Mouse (Mus musculus): ENCODE measurements around the gene Stx2.

Gene Stx2

DNA sequence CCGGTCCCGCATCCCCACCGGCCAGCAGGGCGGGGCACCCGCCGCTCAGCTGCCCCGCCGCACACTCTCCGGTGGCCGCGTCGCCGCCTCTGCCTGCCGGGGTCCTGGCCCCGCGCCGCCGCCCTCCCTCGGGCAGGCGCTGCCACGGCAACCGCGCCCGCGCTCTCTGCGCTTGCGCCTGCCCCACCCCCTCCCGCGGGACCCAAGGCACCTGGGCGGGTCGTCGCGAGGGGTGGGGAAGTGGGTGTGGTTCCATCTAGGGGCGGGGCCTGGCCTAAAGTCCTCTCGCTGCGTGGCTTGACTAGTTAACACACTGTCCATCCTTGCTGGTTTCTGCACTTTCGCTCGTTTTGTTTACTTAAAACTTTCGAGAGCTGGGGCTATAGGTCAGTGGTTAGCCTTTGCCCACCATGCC, at the start of gene Stx2:
Stx2 (minus strand) TSS at position 163 of the 415 bp plus-strand sequence.
- DNase-seq (ENCODE audit: inconsistent age in 2 of 2, low spot score in 1 of 2) = peak; percentile 96 to 98

DNA sequence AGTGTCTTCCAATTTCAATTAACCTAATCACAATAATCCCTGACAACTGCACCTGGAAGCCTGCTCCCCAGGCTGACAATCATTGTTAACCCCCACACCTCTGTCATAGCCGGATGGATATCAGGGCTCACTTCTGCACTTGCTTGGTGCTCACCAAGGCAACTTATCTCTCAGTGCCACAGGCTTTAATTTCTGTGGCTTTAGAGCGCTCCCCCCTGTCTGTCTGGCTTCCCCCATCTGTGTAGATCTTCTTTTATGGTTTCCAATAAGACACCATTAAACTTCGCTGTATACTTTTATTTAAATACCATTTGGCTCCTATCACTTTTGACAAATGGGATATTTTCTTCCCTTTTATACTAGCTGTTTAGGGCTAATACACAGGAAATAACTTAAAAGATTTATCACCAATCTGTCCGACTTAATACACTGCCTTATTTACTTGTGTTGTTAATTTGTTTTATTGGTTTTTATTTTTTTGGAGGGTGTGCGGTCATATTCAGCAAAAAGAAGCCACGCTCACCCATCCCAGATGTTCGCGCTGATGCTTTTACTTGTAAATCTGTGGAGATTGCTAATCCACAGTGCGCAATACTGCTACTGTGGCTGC, 46.4 kb upstream of the Stx2 start:
- DNase-seq (ENCODE audit: inconsistent age in 2 of 2, low spot score in 1 of 2) = no peak

DNA sequence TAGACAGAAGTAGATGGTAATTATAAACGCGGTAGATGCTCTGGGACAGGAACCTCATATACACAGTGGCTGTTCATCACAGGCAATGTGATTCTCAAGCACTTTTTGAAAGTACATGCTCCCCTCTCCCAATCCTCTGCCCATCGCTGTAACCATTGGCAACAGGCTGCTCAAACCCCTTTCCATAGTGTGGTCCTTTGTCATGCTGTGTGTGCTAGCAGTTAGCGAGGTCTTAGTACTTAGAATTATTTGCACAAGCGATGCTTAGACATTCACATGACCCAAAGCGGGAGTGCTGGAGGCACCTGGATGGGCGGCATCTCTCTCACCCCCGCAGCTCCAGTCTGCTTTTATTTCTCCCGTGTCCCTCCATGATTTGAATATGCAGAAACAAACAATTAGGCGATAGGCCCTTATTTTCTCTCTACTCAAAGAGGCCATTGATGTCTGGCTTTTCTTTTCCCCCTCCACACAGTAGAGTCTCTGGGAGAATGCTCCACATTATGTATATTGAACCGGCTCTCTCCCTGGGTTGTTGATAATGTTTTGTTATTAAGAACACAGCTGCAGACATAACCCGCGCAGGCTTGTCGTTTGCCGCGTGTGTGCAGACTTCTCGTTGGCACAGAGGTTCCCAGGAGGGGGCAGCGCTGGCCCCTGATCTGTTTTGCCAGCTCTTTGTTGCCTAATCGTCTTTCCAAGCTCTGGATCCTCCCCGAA, 44.4 kb upstream of the Stx2 start:
- no peak for DNase-seq (ENCODE audit: inconsistent age in 2 of 2, low spot score in 1 of 2)

DNA sequence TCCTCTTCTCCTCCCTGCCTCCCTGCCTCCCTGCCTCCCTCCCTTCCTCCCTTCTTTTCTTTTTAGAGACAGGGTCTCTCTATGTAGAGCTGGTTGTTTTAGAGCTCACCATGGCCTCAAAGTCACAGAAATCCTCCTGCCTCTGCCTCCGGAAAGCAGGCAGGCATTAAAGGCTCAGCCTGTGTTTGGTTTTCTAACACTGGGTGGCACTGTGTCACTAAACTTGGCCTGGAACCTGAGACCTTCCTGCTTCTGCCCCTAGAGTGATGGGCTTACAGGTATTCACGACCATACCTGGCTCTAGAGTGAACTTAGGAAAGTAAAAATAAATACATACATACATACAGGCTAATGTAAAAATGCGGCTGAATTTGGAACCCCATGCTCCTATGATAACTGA, 43.5 kb upstream of the Stx2 start:
- no peak for DNase-seq (ENCODE audit: inconsistent age in 2 of 2, low spot score in 1 of 2)

DNA sequence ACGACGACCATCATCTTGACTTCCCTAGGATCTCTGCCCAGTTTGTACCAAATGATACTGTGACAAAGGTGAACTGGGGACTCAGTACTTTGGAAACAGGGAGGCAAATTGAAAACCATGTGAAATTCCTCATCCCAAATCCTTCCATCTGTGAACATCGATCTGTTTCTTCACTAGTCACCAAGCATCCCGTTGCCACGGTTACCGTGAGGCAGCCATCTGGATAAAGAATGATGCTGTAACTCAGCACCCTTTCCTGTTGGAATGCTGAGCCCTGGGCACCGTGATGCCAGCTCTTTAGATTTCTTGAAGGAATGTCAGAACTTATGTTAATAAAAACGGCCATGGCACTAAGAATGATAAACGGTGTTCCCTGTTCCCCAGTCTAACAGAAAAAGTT, 41.0 kb upstream of the Stx2 start:
- DNase-seq (ENCODE audit: inconsistent age in 2 of 2, low spot score in 1 of 2) = no peak

DNA sequence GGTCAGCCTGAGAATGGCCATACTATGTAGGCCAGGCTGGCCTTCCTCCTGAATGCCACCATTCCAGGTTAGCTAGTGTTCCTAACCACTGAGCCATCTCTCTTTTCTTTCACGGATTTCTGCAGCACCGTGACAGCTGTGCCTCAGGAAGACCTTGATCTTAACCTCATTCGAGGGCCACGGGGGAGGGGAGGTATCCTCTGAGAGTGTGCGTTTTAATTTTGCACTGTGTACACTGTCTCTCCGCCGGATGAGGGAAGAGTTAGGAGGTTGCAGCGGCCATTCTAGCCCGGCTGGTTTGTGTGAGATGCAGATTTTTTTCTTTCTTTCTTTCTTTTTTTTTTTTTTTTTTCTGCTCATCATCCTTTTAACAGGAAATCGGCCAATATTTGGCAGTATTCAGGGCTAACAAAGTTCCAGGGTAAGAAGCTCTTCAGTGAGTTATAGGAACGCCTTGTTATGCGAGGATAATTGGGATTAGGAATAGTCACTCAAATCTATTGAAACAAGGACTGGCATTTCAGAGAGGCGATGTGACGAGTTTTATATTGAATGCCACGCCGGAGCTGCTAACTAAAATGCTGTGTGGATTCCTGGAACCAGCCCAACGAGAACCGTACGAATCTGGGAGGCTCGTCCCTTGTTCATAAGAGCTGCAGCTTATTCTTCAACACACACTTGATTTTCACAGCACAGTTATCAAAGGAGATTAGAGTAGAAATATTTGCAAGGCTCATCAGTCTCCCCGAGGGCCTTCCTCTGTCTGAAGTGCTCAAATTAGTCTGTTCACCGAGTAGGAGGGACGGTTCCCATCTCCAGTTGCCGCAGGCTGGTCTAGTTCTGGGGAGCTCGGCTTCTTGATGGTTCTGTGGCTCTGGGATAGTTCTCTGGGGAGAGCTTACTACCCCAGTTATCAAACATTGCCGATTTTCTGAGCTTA, 37.5 kb upstream of the Stx2 start:
- no peak for DNase-seq (ENCODE audit: inconsistent age in 2 of 2, low spot score in 1 of 2)

DNA sequence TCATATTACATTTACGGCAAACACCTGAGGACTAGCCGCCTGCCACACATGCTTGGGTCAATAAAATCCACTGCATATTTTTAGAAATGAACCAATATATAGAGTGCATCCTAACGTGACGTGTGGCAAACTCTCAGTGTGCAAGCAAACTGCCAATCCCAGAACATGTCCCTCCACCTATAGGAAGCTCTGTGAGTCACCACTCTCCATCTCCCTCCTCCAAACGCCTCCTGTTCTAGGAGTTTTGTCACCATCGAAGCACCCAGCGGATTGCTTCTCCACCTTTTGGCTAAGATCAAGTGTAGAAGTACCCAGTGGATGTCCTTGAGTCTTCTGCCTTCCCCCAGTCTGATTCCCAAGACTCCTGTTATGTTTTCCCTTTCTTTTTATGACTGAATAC, 29.4 kb upstream of the Stx2 start:
- no peak for DNase-seq (ENCODE audit: inconsistent age in 2 of 2, low spot score in 1 of 2)

DNA sequence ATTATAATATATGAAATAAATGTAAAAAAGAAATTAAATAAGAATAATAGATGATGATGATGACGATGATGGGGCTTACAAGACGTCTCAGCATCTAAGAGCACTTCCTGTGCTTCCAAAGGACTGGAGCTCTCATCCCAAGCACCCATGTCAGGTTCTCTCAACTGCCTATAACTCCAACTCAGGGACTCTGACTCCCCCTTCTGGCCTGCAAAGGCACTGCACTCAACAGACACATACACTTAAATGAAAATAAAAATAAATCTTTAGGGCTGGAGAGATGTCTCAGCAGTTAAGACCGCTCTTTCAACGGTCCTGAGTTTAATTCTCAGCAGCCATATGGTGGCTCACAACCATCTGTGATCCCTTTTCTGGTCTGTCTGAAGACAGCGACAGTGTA, 28.3 kb upstream of the Stx2 start:
- no peak for DNase-seq (ENCODE audit: inconsistent age in 2 of 2, low spot score in 1 of 2)

DNA sequence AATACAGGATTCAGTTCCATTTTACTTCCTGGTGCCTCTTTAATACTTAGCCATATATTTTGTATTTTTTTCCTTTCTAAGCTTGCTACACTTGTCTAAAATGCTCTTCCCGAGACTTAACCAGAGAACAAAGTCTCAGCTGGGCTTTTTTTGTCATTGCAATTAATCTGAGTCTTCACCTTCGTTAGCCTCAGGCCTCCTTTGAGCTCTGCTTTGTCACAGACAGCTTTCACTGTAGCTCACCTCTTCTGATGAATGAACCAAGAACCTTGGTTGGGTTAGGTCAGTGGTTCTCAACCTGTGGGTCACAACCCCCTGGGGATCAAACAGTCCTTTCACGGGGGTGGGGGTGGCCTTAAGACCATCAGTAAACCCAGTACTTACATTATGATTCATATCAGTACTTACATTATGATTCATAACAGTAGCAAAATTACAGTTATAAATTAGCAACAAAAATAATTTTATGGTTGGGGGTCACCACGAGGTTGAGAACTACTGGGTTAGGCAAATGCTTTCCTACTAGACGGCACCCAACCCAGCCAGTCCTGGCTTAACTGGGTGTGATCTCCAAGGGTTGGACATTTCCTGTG, 20.9 kb upstream of the Stx2 start:
- no peak for DNase-seq (ENCODE audit: inconsistent age in 2 of 2, low spot score in 1 of 2)

DNA sequence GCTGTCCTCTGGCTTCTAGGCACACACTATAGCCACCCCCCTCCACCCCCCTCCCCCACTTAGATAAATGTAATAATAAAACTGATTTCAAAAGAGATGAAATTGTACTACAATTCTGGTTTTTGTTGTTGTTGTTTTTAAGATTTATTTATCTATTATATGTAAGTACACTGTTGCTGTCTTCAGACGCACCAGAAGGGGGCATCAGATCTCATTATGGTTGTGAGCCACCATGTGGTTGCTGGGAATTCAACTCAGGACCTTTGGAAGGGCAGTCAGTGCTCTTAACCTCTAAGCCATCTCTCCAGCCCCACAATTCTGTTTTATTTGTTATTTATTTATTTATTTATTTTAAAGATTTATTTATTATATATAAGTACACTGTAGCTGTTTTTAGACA, 18.3 kb upstream of the Stx2 start:
- no peak for DNase-seq (ENCODE audit: inconsistent age in 2 of 2, low spot score in 1 of 2)

DNA sequence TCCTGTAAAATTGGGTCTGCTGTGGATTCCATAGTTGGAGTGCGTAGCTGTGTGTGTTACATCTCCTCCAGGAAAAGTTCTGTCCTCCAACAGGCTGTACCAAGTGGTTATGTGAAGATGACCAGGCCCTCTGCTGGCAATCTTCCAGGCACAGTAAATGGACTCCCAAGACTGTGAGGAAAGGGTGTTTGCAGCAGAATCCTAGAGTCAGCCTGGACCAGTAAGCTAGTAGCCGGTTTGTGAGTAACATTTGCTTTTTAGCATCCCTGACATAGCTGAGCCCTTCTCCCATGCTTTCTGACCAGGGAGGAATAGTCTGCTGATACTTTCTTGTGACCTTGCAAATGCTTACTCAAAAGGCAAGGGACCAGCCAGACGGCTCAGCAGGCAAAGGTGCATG, 17.8 kb upstream of the Stx2 start:
- no peak for DNase-seq (ENCODE audit: inconsistent age in 2 of 2, low spot score in 1 of 2)

DNA sequence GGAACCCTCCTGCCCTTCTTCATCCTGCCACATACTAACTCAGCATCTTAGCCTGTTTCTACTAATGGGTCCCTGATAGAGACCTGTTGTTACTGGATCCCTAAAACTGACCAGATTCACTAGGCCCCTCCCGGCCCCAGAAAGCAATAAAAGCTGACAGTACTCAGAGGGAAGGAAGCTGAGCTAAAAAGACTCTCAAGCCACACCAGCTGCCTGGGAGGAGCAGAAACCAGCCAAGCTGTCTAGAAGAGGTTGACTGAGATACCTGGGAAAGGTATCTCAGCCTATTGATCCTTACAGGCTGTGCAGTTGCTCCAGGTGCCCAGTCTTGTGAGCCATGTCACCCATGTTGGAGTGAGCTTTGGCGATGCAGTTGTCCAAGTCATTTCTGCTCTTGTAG, 17.4 kb upstream of the Stx2 start:
- no peak for DNase-seq (ENCODE audit: inconsistent age in 2 of 2, low spot score in 1 of 2)

DNA sequence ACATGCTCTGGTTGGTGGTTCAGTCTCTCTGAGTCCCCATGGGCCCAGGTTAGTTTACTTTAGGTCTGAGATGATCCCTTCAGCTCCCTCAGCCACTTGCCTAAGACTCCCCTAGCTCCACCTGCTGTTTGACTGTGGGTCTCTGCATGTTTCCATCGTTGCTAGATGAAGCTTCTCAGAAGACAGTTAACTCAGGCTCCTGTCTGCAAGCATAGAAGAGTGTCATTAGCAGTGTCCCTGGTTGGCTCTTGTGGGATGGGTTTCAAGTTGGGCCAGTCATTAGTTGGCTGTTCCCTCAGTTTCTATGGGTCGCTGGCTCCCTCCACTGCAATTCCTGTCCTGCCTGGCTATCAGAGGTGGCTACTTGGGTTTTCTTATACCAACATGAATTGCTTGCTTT, 16.7 kb upstream of the Stx2 start:
- DNase-seq (ENCODE audit: inconsistent age in 2 of 2, low spot score in 1 of 2) = no peak

DNA sequence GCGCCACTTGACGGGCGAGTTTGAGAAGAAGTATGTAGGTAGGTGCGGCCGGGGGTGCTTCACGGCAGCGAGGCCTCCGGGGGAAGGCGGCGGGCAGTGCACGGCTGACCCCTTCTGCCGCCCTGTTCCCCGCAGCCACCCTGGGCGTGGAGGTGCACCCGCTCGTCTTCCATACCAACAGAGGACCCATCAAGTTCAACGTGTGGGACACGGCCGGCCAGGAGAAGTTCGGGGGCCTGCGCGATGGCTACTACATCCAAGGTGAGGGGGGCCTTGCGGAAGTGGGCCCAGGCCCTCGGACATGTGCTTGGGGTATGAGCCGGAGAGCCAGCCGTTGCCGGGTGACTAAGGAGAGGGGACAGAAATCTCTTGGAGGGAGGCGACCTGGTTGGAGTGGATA, 12.4 kb upstream of the Stx2 start:
- peak; percentile 62 to 82 for DNase-seq (ENCODE audit: inconsistent age in 2 of 2, low spot score in 1 of 2)

DNA sequence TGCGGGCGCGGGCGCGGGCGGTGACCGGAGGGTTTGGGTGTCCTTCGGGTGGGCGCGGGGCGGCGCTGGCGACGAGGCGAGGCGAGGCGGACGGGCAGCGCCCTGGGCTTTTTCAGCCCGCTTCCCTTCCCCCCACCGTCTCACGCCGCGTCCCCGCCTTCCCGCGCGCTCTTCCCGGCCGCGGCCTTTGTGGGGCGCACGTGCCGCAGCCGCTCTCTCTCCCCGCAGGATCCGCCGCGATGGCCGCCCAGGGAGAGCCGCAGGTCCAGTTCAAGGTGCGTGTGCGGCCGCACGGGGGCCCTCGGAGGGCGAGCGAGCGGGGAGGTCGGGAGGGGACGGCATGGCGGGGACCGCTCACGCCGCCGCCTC, 11.9 kb upstream of the Stx2 start:
- no peak for DNase-seq (ENCODE audit: inconsistent age in 2 of 2, low spot score in 1 of 2)

DNA sequence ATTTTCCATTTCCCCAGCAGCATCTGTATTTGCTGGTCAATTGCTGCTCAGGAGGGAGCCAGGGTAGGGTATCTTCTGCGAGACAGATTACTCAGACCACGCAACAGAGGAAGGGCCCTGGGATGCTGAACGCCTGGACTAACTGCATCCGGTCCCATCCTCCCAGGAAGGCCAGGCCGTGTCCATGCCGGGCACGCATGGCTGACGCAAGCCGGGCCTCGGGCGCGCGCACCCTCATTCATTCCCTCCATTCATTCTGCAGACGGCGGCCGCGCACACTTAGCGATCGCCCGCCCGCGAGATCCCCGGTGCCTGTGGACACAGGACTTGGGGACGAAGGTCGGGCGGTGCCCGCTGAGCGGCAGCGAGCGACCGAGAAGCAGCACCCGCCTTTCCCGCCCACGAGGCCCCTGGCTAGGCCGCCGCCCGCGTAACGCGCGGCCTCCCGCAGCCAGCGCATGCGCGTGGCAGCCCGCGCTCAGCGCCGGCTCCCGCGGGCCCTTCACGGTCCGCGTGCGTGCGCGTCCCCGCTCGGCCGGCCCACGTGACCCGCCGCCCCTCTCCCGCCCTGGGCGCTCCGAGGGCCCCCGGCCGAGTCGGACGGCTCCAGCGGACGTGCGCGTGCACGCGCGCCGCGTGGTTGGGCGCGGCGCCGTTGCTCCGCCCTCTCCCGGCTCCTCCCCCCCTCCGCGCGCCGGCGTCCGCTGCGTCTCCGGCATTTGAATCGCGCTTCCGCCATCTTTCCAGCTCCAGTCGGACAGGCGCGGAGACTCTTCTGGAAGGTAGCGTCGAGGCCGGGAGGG, 11.3 kb upstream of the Stx2 start, which contains the start of gene Ran:
Ran (plus strand) TSS at position 573 of the 803 bp plus-strand sequence.
- peak; percentile 97 to 98 for DNase-seq (ENCODE audit: inconsistent age in 2 of 2, low spot score in 1 of 2)

DNA sequence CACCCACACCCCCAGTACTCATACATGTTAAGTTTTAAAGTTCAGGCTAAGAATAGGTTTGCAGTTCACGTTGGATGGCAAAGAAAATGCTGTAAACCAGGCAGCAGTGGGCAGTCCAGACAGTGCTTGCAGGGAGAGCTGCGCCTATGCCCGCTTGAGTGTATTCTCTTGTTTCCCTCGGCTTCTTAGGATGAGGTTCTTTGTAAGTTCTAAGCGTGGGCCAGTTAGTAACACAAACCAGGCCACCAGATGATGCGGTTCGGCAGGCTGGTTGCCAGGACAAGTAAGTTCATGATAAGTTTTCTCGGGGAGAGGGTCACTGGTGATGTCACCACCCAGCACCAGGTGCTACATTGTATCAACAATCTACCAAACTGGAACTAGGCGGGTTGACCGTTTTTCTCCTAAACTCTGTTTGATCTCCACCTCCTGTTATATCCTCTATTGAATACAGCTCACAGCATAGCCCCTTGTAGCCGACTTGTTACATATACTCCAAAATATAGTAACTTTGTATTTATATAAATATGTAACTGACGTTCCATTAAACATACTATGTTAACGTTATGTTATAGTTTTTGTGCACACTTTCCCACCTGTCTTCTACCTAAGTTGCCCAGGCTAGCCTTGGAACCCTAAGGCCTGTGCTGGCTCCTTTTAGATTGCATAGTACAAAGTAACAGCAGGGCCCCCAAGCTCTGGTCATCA, 10.6 kb upstream of the Stx2 start:
- peak in 1 of 2 experiments; percentile 54 for DNase-seq (ENCODE audit: inconsistent age in 2 of 2, low spot score in 1 of 2)

DNA sequence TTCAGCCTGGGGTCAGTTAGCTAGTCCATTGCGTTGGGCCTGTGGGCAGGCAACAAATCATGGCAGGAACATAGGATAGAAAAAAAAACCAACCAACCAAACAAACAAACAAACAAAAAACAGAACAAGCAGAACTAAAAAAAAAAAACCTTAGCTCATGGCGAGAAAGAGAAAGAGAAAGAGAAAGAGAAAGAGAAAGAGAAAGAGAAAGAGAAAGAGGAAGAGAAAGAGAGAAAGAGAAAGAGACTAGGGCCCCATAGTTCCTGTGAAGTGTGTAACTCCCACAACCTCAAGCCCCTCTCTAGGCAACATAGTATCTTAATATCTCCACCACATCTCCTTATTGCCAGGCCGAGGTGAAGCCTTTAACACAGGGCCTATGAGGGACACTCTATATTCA, 8.0 kb upstream of the Stx2 start:
- no peak for DNase-seq (ENCODE audit: inconsistent age in 2 of 2, low spot score in 1 of 2)

DNA sequence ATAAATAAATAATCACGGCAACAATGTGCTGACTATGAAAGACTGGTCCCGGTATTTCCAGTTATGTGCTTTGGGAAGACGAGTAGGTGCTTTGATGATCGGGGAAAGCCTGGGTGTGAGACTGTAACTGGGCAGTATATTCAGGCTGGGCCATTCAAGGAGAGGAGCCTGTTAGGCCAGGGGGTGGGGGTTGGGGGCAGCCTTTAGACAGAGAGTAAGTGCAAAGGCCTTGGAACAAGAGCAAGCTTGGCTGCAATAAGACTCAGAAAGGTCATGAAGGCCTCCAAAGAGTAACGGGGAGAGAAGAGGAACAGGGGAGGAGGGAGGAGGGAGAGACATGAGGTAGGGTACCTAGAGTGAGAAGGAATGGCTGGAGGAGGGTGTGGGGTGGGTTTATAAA, 7.2 kb upstream of the Stx2 start:
- peak in 1 of 2 experiments; percentile 67 for DNase-seq (ENCODE audit: inconsistent age in 2 of 2, low spot score in 1 of 2)

DNA sequence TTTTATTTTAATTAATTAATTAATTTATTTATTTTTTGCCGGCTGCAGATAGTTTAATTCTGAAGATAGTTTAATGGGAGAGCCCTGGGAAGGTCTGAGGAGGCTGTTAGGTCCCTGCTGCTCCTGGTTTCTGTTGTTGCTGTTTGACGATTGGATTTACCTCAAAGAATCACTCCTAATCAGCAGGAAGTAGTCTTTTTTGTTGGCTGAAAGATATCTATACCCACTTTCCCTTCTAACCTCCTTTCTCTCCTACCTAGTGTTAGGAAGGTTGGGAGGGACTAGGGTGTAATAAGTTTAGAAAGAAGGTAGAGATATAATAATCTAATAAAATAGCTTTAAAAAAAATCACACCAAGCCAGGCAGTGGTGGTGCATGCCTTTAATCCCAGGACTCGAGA, 6.6 kb upstream of the Stx2 start:
- DNase-seq (ENCODE audit: inconsistent age in 2 of 2, low spot score in 1 of 2) = no peak
